Mouse (Mus musculus) urinary bladder, postnatal 10 days (tissue): Measurements from ENCODE around the gene Gm29609.

Experiments
- DNase-seq: peaks from one replicate; pipeline ENCODE4 v3.0.0; 2022; ENCODE audit warnings: low spot score

The Gm29609 gene

GRCm38 (mm10) chr5:31138968-31139425 lies 40.7 kb downstream of the Gm29609 start:
- DNase-seq: no peak

DNA sequence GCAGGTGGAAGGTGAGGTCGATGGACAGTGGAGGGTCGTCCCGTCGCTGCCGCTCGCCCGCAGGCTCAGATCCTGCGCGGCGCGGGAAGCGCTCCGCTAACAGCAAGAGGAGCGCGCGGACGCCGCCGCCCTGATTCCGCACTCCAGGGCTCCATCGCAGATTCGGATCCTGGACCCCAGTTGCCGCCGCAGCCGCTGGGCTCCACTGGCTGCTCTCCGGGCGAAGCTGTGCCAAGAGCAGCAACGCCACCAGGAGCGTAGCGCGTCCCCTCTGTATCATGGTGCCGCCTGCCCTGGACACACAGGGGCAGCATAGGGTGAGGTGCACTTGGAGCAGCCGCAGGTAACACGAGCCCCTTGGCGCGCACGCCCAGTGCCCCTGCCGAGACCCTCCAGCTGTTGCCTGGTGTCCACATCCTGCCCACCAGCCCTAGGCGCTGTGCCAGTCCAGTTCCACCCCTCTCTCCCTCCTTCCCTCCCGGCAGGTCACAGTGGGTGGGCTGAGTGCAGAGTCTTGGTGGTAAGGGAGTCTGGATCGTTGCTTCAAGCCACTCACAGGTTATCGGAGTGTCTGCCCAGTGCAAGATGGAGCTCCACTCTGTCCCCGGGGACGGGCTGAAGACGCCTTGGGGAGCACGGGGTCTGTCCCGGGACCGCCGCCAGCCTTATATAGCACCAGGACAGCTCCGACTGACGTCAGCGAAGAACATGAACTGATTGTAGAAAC lies 41.3 kb downstream of the Gm29609 start, which contains the start of gene Ucn:
Gene Ucn (minus strand): TSS at position 589 of the 727 bp plus-strand sequence.
- DNase-seq: no peak

DNA sequence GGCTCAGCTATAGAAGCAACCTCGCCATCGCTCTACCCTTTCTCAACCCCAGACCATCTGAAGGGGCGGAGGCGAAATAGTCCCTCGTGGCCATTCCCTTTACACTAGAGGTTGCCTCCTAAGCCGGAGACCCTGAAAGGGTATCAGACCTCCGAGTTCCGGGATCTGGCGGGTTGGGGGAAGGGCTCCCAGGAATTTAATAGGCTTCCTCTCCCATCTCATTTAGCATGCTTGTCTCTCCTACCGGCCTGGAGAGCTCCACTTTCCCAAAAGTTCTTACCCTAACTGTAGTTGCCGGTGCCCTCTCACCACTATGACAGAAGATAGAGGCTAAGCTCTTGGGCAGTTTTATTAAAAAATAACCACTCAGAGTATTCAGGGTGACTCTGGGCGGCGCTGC lies 42.1 kb downstream of the Gm29609 start:
- no peak for DNase-seq

- no peak for DNase-seq
These were observed 42.8 kb downstream of the Gm29609 start for GRCm38 (mm10) chr5:31136730-31137424.

DNA sequence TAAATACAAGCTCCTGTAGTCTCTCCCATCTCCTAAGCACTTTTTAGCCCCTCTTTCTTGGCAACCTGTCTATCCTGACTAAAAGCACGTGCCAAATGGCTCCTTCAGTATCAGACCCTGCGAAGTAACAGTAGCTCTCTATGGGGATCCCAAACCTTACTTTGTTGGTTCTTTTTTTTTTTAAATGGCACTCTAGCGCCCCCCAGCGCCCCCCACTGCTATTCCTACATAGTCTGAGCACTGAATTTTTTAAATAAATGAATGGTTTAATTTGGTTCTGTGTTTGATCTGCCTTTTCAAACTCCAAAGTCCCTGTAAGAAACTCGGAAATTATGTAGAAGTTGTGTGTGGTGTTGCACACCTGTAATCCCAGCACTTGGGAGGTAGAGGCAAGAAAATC lies 53.7 kb downstream of the Gm29609 start:
- DNase-seq: no peak

DNA sequence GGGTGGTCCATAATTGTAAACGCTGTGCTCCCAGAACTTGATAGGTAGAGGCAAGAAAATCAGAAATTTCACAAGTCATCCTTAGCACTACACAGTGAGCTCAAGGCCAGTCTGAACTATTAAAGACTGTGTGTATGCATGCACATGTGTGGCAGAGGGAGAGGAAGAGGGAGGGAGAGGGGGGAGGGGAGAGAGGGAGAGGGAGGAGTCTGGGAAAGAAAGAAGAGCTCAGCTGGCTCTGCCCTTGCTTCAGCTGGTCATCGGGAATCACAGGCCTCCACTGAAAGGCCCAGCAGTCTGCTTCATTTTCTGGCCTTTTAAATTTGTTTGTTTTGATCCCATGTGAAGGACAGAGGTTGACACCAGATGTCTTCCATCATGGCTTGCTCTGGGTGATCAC lies 56.2 kb downstream of the Gm29609 start:
- no peak for DNase-seq

- no peak for DNase-seq
These were observed 58.6 kb downstream of the Gm29609 start for GRCm38 (mm10) chr5:31121111-31121510.

DNA sequence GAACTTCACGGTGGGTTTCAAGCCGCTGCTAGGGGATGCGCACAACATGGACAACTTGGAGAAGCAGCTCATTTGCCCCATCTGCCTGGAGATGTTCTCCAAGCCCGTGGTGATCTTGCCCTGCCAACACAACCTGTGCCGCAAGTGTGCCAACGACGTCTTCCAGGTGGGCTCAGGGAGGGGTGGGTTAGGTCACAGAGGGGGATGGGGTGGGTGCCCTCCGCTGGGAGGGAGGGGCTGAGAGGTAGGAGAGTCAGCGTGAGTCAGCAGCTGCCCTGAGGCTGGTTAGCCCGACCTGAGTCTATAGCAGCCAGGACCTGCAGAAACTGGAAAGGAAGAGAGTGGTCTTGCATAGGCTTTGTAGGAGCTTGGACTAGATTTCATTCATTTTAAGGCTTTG lies 62.8 kb downstream of the Gm29609 start:
- DNase-seq: no peak

GRCm38 (mm10) chr5:31116354-31116753 lies 63.4 kb downstream of the Gm29609 start, which contains the start of gene Trim54:
Gene Trim54 (plus strand): TSS chr5:31116712.
- no peak for DNase-seq

- DNase-seq: no peak
These were observed 68.9 kb downstream of the Gm29609 start for GRCm38 (mm10) chr5:31110781-31111180.

GRCm38 (mm10) chr5:31108000-31108490 lies 71.7 kb downstream of the Gm29609 start, which contains the start of gene Slc30a3:
Gene Slc30a3 (minus strand): TSS chr5:31108237.
- no peak for DNase-seq

DNA sequence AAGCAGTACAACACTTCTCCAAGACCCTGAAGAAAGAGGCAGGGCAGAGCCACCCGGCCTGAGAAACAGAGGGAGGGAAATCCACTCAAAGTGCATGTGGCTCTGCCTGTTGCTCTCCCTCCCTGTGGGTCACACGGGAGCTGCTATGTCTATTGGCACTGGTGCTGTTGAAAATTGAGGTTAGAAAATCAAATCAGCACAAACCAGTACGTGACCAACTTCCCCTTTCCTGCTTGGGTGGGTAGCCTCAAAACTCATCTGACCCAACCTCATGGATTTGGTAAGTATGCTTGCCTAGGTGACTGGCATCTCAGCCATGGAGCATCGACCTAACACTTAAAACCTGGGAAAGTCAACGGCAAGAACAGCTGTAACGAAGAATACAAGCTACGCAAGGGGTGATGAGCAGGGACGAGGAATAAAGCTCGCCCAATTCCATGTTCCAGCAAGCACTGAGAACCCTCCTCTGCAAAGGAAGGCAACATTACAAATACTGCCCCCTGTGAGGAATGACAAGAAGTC lies 73.8 kb downstream of the Gm29609 start, which contains the start of gene Dnajc5g:
Gene Dnajc5g (plus strand): TSS at position 472 of the 522 bp plus-strand sequence.
- DNase-seq: no peak

DNA sequence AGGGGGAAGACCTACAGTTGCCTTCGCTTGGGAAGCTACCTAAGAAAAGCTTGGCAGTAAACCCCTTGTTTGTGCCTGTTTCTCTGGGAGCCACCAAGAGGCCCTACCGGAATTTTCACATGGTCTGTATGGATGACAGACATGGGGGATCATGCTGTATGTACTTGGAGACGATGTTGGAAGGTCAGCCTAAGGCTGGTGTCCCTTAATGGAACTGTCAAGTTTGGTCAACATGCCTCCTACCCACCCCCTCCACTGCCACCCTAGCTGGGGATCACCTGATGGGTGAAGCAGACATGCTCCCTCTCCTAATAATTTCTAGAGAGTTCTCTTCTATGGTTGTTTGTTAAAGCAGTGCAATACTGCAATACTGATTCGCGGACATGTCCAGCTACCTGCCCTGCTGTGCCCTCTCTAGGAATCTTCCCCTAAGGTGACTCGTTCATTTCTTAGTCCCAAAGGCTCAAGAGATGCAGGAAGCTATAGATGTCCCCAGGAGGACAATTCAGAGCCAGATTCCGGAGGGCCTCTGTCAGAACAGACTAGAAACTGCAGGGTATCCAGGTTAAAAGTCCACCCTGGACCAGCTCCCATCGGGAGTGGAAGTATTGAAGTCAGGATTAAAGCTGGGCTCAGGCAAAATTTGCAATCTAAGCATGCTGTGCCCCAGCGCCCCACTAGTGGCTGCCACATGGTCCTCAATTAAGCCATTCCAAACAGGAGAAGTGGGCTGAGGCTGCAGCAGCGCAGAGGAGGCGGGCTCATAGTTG lies 83.8 kb downstream of the Gm29609 start:
- DNase-seq: no peak

DNA sequence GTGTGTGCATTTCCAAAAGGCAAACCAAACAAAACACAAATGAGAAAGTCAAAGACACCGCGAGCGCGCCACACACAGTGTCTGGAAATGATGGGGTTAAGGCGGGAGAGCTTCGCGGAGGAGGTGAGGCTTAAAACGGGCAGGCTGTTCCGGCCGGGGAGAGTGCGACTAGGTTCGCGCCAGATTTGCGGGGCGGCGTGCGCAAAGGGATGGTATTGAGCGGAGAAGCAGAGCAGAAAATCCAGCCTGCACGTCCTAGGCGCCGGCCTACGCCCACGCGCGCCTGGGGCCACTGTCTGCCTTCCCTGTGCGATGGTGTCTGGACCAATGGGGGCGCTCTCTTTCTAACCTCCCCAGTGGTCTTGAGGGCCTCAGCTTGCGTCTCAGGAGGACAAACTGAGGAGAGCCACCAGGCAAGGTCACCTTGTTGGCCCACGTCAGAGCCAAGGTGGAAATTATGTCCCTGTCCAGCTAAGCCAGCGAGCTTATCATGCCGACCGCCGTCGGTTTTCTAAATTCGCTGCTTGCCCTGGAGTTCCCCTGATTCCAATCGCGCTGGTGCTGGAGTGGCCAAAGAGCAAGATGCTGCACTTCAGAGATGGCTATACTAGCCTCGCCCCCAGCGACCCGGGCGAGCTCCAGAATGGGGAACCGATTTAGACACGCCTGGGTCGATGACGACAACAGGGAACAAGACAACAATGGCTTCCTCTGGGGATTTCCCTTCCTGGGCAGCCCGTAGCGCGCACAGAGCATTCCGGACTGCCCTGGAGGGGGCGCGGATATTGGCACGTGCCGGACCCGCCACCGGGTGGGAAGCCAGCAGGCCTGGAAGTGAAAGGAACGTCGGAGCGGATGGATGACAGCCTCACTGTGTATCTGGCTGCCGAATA lies 84.7 kb downstream of the Gm29609 start:
- no peak for DNase-seq
